In genomic region chr19:4206971-4207370, GRCm38 (mm10) we compare ENCODE assay signal across 8 mouse cellular contexts. TPM values are rescaled to one million over a fixed set of nuclear protein-coding genes. Genes with fewer than 3 reads are reported as not detected.
DNase-seq lines count a peak whose midpoint lies in the region; ATAC-seq and TF ChIP-seq lines count a peak whose summit lies in the region.

No protein-coding gene starts in this region.

- DNase-seq in CD4-positive, CD25-positive, alpha-beta regulatory T cell, adult 2 months (ENCODE audit: low read depth, low spot score), result peak; percentile 80
- peak; percentile 85 to 93 for DNase-seq in adrenal gland, adult (ENCODE audit: inconsistent age in 2 of 2, low spot score in 1 of 2)
- DNase-seq in embryo, embryonic 11 days, result peak; percentile 85
- peak; percentile 90 for DNase-seq in heart, embryonic 10.5 days (ENCODE audit: low spot score)
- peak; percentile 89 for DNase-seq in kidney, postnatal 0 days (ENCODE audit: low spot score)
- DNase-seq in lung, embryonic 14.5 days, result peak; percentile 85
- peak; percentile 48 for DNase-seq in spleen, adult 12 weeks (ENCODE audit: low spot score)

- ATAC-seq in CD4-positive, CD25-positive, alpha-beta regulatory T cell, adult 4 months, result no peak
- ATAC-seq in kidney, postnatal 0 days (replicated peaks; ENCODE audit: low FRiP score, low read depth), result peak; percentile 61
- ATAC-seq in lung, embryonic 14.5 days (ENCODE audit: insufficient read depth), result peak; percentile 50; the same call in 1 of the 2 replicates

- no peak overlapping the region for H3K27ac ChIP-seq in heart, embryonic 10.5 days
- no peak overlapping the region for H3K27ac ChIP-seq in kidney, postnatal 0 days
- H3K27ac ChIP-seq in lung, embryonic 14.5 days (ENCODE audit: low read depth), result no peak overlapping the region

- peaks cover 57% of the 10 kb centered on the region for H3K27me3 ChIP-seq in heart, embryonic 10.5 days (ENCODE audit: insufficient read depth, poor library complexity, severe bottlenecking)
- no peaks in the 10 kb centered on the region for H3K27me3 ChIP-seq in kidney, postnatal 0 days (ENCODE audit: insufficient read depth, low read length)
- H3K27me3 ChIP-seq in lung, embryonic 14.5 days (ENCODE audit: insufficient read depth, low read length), result no peaks in the 10 kb centered on the region; the same call in 1 of the 2 replicates

- H3K4me1 ChIP-seq in heart, embryonic 10.5 days, result peaks cover 18% of the 10 kb centered on the region
- peaks cover 4% of the 10 kb centered on the region; the same call in 1 of the 2 replicates for H3K4me1 ChIP-seq in kidney, postnatal 0 days (replicated peaks; ENCODE audit: insufficient read depth, low read length)
- H3K4me1 ChIP-seq in lung, embryonic 14.5 days (ENCODE audit: insufficient read depth), result 0 out of 2 replicates have a peak, but pooled peaks cover 3% of the 10 kb centered on the region

- 0% methylated on average over 2 of the region's 2 CpGs for WGBS in heart, embryonic 10.5 days
- WGBS in kidney, postnatal 0 days, result 6% methylated on average over 2 of the region's 2 CpGs
- WGBS in lung, embryonic 14.5 days, result 2% methylated on average over 2 of the region's 2 CpGs

- no peak overlapping the region for H3K4me3 ChIP-seq in heart, embryonic 10.5 days
- H3K4me3 ChIP-seq in kidney, postnatal 0 days (replicated peaks; ENCODE audit: low read depth, low read length), result no peak overlapping the region
- H3K4me3 ChIP-seq in lung, embryonic 14.5 days (ENCODE audit: low read depth, low read length), result no peak overlapping the region

- no peak overlapping the region for H3K4me2 ChIP-seq in kidney, postnatal 0 days (ENCODE audit: low read length)
- no peak overlapping the region for H3K4me2 ChIP-seq in lung, embryonic 14.5 days

- no peaks in the 10 kb centered on the region for H3K36me3 ChIP-seq in heart, embryonic 10.5 days
- no peaks in the 10 kb centered on the region for H3K36me3 ChIP-seq in kidney, postnatal 0 days (ENCODE audit: insufficient read depth, low read length)
- no peaks in the 10 kb centered on the region for H3K36me3 ChIP-seq in lung, embryonic 14.5 days (ENCODE audit: insufficient read depth)

- no peak overlapping the region for H3K9ac ChIP-seq in kidney, postnatal 0 days (ENCODE audit: low read depth, low read length)
- no peak overlapping the region for H3K9ac ChIP-seq in lung, embryonic 14.5 days

- no peaks in the 10 kb centered on the region for H3K9me3 ChIP-seq in heart, embryonic 10.5 days
- no peaks in the 10 kb centered on the region for H3K9me3 ChIP-seq in kidney, postnatal 0 days (replicated peaks; ENCODE audit: low read length)
- H3K9me3 ChIP-seq in lung, embryonic 14.5 days (ENCODE audit: low read depth, low read length), result no peaks in the 10 kb centered on the region

- peak; percentile 99 for TF ChIP-seq CTCF in kidney, postnatal 0 days (IDR thresholded peaks at IDR 0.05; ENCODE audit: low read depth)
- TF ChIP-seq CTCF in lung, embryonic 14.5 days (IDR thresholded peaks at IDR 0.05; ENCODE audit: low read depth), result peak; percentile 98

RNA-seq across cellular contexts. Expression of gene Rad9a, which starts 5.5 kb away (rescaled TPM):
- polyA plus RNA-seq in CD4-positive, CD25-positive, alpha-beta regulatory T cell, adult 4 months (2017; shearing (Covaris generic)), result 10 to 100 TPM; 63.6 to 83.6 TPM
- polyA plus RNA-seq in heart, embryonic 10.5 days (2016; fragmentation: Nextera tagmentation; extraction: Ambion mirVana), result 33.0 and 40.0 TPM in 2 replicates
- polyA plus RNA-seq in kidney, postnatal 0 days (2015; fragmentation: Nextera tagmentation; extraction: Ambion mirVana), result 22.8 and 25.7 TPM in 2 replicates
- 42.1 and 47.4 TPM in 2 replicates for polyA plus RNA-seq in lung, embryonic 14.5 days (2014; fragmentation: Nextera tagmentation; extraction: Ambion mirVana)

RNA-seq across cellular contexts. Expression of gene Clcf1, which starts 7.1 kb away (rescaled TPM):
- 10 to 100 TPM; 35.0 to 46.5 TPM for polyA plus RNA-seq in CD4-positive, CD25-positive, alpha-beta regulatory T cell, adult 4 months (2017; shearing (Covaris generic))
- 2.1 and 3.4 TPM in 2 replicates for polyA plus RNA-seq in heart, embryonic 10.5 days (2016; fragmentation: Nextera tagmentation; extraction: Ambion mirVana)
- polyA plus RNA-seq in kidney, postnatal 0 days (2015; fragmentation: Nextera tagmentation; extraction: Ambion mirVana), result 6.5 and 6.7 TPM in 2 replicates
- 4.4 and 5.0 TPM in 2 replicates for polyA plus RNA-seq in lung, embryonic 14.5 days (2014; fragmentation: Nextera tagmentation; extraction: Ambion mirVana)

RNA-seq across cellular contexts. Expression of gene AC109138.7, which starts 7.2 kb away (rescaled TPM):
- not detected for polyA plus RNA-seq in CD4-positive, CD25-positive, alpha-beta regulatory T cell, adult 4 months (2017; shearing (Covaris generic))
- not detected in 2 replicates for polyA plus RNA-seq in heart, embryonic 10.5 days (2016; fragmentation: Nextera tagmentation; extraction: Ambion mirVana)
- not detected in 2 replicates for polyA plus RNA-seq in kidney, postnatal 0 days (2015; fragmentation: Nextera tagmentation; extraction: Ambion mirVana)
- not detected in 2 replicates for polyA plus RNA-seq in lung, embryonic 14.5 days (2014; fragmentation: Nextera tagmentation; extraction: Ambion mirVana)

RNA-seq across cellular contexts. Expression of gene Ppp1ca, which starts 15.1 kb away (rescaled TPM):
- polyA plus RNA-seq in CD4-positive, CD25-positive, alpha-beta regulatory T cell, adult 4 months (2017; shearing (Covaris generic)), result 100 to 1,000 TPM; 835 to 936 TPM
- polyA plus RNA-seq in heart, embryonic 10.5 days (2016; fragmentation: Nextera tagmentation; extraction: Ambion mirVana), result 876 and 946 TPM in 2 replicates
- polyA plus RNA-seq in kidney, postnatal 0 days (2015; fragmentation: Nextera tagmentation; extraction: Ambion mirVana), result 804 and 864 TPM in 2 replicates
- 960 and 994 TPM in 2 replicates for polyA plus RNA-seq in lung, embryonic 14.5 days (2014; fragmentation: Nextera tagmentation; extraction: Ambion mirVana)

RNA-seq across cellular contexts. Expression of gene Tbc1d10c, which starts 15.9 kb away (rescaled TPM):
- polyA plus RNA-seq in CD4-positive, CD25-positive, alpha-beta regulatory T cell, adult 4 months (2017; shearing (Covaris generic)), result 100 to 1,000 TPM; 594 to 924 TPM
- 0.94 and 1.5 TPM in 2 replicates for polyA plus RNA-seq in heart, embryonic 10.5 days (2016; fragmentation: Nextera tagmentation; extraction: Ambion mirVana)
- 3.5 and 3.9 TPM in 2 replicates for polyA plus RNA-seq in kidney, postnatal 0 days (2015; fragmentation: Nextera tagmentation; extraction: Ambion mirVana)
- polyA plus RNA-seq in lung, embryonic 14.5 days (2014; fragmentation: Nextera tagmentation; extraction: Ambion mirVana), result 1.8 and 2.4 TPM in 2 replicates
